Mouse (Mus musculus) ES-Bruce4 (cell line): ENCODE data around the gene Rab8a.

ENCODE experiments used
- EP300 ChIP-seq: IDR thresholded peaks from 2 replicates; pipeline ENCODE4 v1.6.1; 2011; ENCODE audit warnings: low read depth, low read length; ENCODE audit not compliant: insufficient read depth
- POLR2A ChIP-seq: IDR thresholded peaks from one replicate; pipeline ENCODE4 v1.8.1; 2011; ENCODE audit warnings: low read length; ENCODE audit not compliant: insufficient read depth

GRCm38 (mm10) chr8:72160707-72161697 is at the start of gene Rab8a:
- TF ChIP-seq EP300: peak; percentile 64; the same call in 1 of the 2 replicates
- TF ChIP-seq POLR2A: peak; percentile 89
